Mouse (Mus musculus) G1E (cell line): ENCODE measurements around the gene Hoxc5. TPM values are rescaled to one million over a fixed set of nuclear protein-coding genes. Genes with fewer than 3 reads are reported as not detected.

ENCODE experiments used
- ATAC-seq: 2 replicates; pipeline ENCODE4 v1.8.0; 2016; ENCODE audit warnings: mild to moderate bottlenecking; ENCODE audit not compliant: insufficient number of reproducible peaks, poor library complexity, low FRiP score, severe bottlenecking; ENCODE audit errors: extremely low read depth
- DNase-seq: peaks from one replicate; pipeline ENCODE4 v3.0.0; 2012; ENCODE audit warnings: low spot score
- H3K27me3 ChIP-seq: 2 replicates; pipeline ENCODE4 v1.6.1; 2012; ENCODE audit warnings: mild to moderate bottlenecking, low read length, inconsistent platforms; ENCODE audit not compliant: insufficient read depth
- H3K36me3 ChIP-seq: replicated peaks from 2 replicates; pipeline ENCODE3; 2012; ENCODE audit warnings: mild to moderate bottlenecking, inconsistent platforms
- H3K4me1 ChIP-seq: 2 replicates; pipeline ENCODE4 v1.6.1; 2012; ENCODE audit warnings: low read depth, low read length, inconsistent platforms, mixed read lengths; ENCODE audit not compliant: insufficient read depth
- H3K4me3 ChIP-seq: 2 replicates; pipeline ENCODE4 v1.5.1; 2012; ENCODE audit warnings: low read depth, mild to moderate bottlenecking, inconsistent platforms, low read length, moderate library complexity, mixed read lengths
- H3K9me3 ChIP-seq: replicated peaks from 2 replicates; pipeline ENCODE4 v1.6.1; 2012; ENCODE audit warnings: inconsistent platforms
- CTCF ChIP-seq: IDR thresholded peaks from 2 replicates; pipeline ENCODE4 v1.5.1; 2012; ENCODE audit warnings: low read depth, low read length, inconsistent platforms, mixed read lengths
- GATA1 ChIP-seq: IDR thresholded peaks from 2 replicates; pipeline ENCODE4 v1.6.1; 2012; ENCODE audit warnings: borderline replicate concordance, low read length, inconsistent platforms, mixed read lengths
- GATA2 ChIP-seq: IDR thresholded peaks from 2 replicates; pipeline ENCODE4 v1.6.1; 2012; ENCODE audit warnings: low read depth, low read length, inconsistent platforms, borderline replicate concordance
- POLR2AphosphoS5 ChIP-seq: IDR thresholded peaks from 2 replicates; pipeline ENCODE4 v1.6.1; 2012; ENCODE audit warnings: low read depth, low read length, inconsistent platforms; ENCODE audit not compliant: insufficient replicate concordance
- TAL1 ChIP-seq: conservative IDR thresholded peaks from 2 replicates; pipeline ENCODE4 v1.6.1; 2012; ENCODE audit warnings: low read depth, low read length, inconsistent platforms, mixed read lengths
- polyA plus RNA-seq: library from polyadenylated mRNA; stranded (reverse); fragments of >175 nt; gene quantifications from 2 replicates; pipeline ENCODE4 v1.2.3, GENCODE M21; 2012
- total RNA-seq, 2 experiments: library from RNA; stranded (forward) in 1 of 2; stranded (reverse) in 1 of 2; fragments of 200-1000 nt in 1 of 2; fragments of >200 nt in 1 of 2; fragmentation: Nextera tagmentation in 1 of 2; gene quantifications; 2 replicates each; pipeline ENCODE4 v1.2.3; 2014 to 2017

Gene Hoxc5
- total and polyA plus RNA-seq, 3 experiments = 9.1 to 19.8 (median 12.4) TPM

DNA sequence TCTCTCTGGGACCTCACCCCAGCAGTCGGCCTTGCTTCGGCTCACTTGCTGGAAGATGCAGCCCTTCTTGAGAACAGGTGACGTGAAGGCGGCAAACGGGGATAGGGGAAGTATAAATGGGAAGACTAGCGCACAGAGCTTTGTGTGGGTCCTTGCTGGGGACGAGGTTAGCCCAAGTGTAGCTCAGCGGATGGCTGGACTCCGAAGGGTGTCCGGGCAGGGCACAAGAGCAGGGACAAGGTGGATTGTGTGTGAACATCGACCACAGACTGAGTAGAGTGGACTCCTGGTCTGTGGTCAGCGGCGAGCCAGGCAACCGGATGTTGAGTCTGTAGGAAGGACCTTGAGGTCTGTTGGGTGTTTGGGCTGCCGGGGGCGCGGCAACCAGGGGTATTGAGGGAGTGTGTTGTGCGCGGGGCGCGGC, 8.5 kb downstream of the Hoxc5 start:
- Histone ChIP-seq H3K4me1 (peaks cover 69% of the 10 kb centered on the region), H3K27me3 (peaks cover 54% of the 10 kb centered on the region), H3K4me3 (peak overlapping the region; percentile 73), H3K36me3 (no peaks in the 10 kb centered on the region), H3K9me3 (no peaks in the 10 kb centered on the region)
- no peak for DNase-seq
- ATAC-seq = no peak
- TF ChIP-seq TAL1 = no peak
- TF ChIP-seq CTCF = no peak
- TF ChIP-seq GATA1 = no peak
- no peak for TF ChIP-seq GATA2
- TF ChIP-seq POLR2AphosphoS5 = no peak

DNA sequence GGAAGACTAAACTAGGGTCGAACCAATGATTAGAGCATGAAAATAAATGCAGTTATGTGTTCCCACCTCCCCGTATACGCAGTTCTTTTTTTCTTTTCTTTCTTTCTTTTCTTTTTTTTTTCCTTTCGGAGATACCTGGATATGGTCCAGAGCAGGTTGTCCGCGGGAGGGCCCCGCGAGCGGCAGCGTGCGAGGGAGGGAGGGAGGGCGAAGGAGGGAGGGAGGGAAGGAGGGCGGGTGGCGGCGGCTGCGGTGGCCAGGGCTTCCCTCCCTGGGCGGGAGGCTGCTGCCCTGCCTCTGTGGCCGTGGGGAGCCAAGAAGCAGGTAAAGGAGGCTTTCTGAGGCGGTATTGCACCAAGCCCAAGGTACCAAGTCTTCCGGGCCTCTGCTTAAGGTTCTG, 8.9 kb downstream of the Hoxc5 start, which contains the start of gene Hoxc9:
Gene Hoxc9 (plus strand): TSS at position 269 of the 400 bp plus-strand sequence.
- Histone ChIP-seq H3K4me1 (peaks cover 69% of the 10 kb centered on the region), H3K4me3 (peak within 1 kb of the TSS; percentile 73), H3K36me3 (no peaks in the 10 kb centered on the region), H3K27me3 (peaks cover 49% of the 10 kb centered on the region), H3K9me3 (no peaks in the 10 kb centered on the region)
- TF ChIP-seq GATA2 (no peak), GATA1 (no peak), TAL1 (no peak), POLR2AphosphoS5 (no peak), CTCF (no peak)
- ATAC-seq (no peak), DNase-seq (peak; percentile 47)

DNA sequence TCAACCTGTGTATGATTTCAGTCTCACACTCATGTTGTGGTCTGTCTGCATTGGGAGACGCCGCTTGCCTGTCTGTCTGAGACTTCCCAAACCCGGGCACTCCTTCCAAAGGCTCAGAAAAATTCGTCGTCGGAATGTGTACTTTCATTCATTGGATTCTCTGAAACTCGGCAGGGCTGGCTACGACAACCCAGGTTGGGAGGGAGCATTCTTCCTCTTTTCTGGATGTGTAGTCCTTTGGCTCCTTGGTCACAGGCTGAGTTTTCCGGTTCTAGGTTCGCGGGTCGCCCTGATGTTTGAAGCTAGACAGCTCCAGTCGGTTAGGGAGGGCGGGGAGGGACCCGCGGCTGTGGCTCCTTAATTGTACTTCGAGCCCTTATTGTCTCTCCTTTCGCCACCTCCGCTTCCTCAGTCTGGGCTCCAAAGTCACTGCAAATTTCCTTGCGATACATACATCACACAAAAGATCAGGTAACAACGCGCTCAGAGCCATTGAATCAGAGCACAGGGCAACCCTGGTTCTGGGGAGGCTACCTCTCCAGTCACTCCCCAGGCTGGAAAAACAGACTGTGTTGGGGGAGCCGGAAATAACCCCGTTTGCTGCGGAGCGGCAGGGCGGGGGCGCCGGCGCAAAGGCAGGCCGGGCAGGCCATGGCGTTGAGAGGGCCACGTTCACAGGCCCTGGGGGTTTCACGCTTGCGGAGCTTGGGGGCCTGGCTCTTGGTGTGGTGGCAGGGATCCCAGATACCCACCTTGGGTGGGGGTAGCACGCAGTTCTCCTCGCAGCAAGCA, 9.6 kb downstream of the Hoxc5 start:
- peak overlapping the region; percentile 73 for H3K4me3 ChIP-seq
- no peaks in the 10 kb centered on the region for H3K9me3 ChIP-seq
- H3K36me3 ChIP-seq = no peaks in the 10 kb centered on the region
- H3K27me3 ChIP-seq = peaks cover 45% of the 10 kb centered on the region
- TF ChIP-seq TAL1 (no peak), POLR2AphosphoS5 (no peak), GATA1 (no peak), CTCF (no peak), GATA2 (no peak)
- peaks cover 71% of the 10 kb centered on the region for H3K4me1 ChIP-seq
- ATAC-seq = no peak
- peak; percentile 73 for DNase-seq

DNA sequence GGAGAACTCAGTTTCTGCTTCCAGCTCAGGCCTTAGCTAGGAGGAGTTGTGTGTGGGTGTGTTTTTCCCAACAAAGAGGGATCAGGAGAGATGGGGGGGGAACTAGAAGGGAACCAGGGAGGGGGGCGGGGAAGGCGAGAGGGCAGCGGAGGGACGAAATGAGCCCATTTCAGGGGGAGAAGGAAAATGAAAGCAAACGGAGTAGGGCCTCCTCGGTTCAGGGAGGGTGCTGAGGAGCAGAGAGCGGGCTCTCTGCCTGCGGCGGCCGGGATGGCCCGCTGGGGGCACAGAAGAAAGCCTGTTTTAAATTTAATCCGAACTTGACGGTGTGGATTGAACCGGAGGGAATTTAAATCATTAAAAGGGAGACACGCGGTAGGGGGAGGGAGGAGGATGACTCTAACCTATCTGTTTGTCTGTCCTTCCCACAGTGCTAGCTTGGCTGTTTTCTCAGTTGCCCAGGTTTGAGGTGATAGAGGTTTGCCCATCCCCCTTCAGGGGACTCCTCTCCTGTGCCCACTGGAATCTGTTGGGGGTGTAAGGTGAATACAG, 10.3 kb downstream of the Hoxc5 start:
- Histone ChIP-seq H3K4me3 (peak overlapping the region; percentile 73), H3K27me3 (peaks cover 44% of the 10 kb centered on the region), H3K36me3 (no peaks in the 10 kb centered on the region), H3K4me1 (peaks cover 72% of the 10 kb centered on the region), H3K9me3 (no peaks in the 10 kb centered on the region)
- no peak for ATAC-seq
- no peak for TF ChIP-seq POLR2AphosphoS5
- no peak for TF ChIP-seq GATA2
- TF ChIP-seq TAL1 = no peak
- TF ChIP-seq CTCF = no peak
- TF ChIP-seq GATA1 = no peak
- DNase-seq = peak; percentile 55

DNA sequence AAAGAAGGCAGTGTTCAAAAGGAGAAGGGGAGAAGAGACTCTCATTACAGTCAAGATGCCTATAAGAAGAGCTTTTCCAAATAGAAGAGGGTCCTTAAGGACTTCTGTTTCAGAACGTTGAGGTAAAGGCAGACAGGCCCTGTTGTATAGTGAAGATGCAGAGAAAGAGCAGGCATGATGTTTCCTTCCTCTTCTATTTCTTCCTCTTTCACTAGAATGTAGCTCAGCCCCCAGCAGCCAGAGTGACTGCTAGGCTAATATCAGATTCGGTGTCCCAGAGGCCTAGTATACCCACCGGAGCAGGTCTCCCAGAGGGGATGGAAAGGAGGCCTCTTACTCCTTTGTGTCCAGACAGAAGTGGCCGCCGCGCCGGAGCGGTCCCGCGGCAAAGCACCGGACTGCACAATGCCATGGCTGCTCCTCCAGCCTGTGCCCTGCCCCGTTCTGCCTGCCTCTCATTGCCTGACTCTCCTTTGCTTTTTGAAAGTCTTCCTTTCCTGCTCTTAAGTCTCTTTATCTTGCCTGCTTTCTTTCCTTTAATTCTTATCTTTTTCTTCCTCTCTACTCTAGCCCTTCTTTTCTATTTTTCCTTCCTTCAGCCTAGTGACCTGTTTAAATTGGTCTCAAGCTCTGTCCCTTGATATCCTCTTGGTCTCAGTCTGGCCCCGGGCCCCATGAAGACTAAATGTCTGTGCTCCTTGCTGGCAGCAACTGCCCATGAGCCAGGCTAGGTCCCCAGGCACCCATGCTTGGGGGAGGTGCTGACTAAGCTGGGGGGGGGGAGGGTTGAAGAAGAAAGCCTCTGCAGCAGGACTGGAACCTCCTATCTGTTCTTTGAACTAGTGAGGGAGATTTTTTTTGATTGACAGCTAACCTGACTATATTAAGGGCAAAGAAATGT, 11.6 kb downstream of the Hoxc5 start:
- ATAC-seq (no peak), DNase-seq (no peak)
- Histone ChIP-seq H3K4me1 (peaks cover 76% of the 10 kb centered on the region), H3K36me3 (peaks cover 2% of the 10 kb centered on the region), H3K27me3 (peaks cover 42% of the 10 kb centered on the region), H3K9me3 (no peaks in the 10 kb centered on the region), H3K4me3 (peak overlapping the region; percentile 67; the same call in 1 of the 2 replicates)
- TF ChIP-seq GATA1 = no peak
- TF ChIP-seq GATA2 = no peak
- TF ChIP-seq CTCF = no peak
- no peak for TF ChIP-seq POLR2AphosphoS5
- no peak for TF ChIP-seq TAL1

DNA sequence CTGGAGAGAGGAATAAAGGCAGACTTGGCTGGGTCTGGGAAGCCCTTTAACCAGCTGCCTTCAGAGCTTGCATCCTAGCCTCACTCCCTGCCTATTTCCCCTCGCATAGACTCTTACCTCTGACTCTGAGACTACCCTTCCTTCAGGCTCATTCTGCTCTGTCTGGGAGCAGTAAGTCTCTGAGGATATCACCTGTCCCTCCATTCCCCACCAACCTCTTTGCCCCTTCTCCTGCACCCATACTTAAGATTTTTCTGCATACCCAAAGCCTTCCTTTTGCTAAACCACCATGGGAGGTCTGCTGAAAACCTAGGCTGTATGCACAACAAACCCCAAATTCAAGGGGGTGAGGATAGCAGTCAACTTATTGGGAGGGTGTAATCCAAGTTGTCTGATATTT, 12.7 kb downstream of the Hoxc5 start:
- ATAC-seq (no peak), DNase-seq (no peak)
- Histone ChIP-seq H3K9me3 (no peaks in the 10 kb centered on the region), H3K4me1 (peaks cover 81% of the 10 kb centered on the region), H3K27me3 (peaks cover 43% of the 10 kb centered on the region), H3K4me3 (no peak overlapping the region), H3K36me3 (peaks cover 6% of the 10 kb centered on the region)
- TF ChIP-seq TAL1 (no peak), GATA1 (no peak), POLR2AphosphoS5 (no peak), GATA2 (no peak), CTCF (no peak)
